Mouse (Mus musculus): ENCODE data around the gene Hivep3. TPM values are rescaled to one million over a fixed set of nuclear protein-coding genes. Genes with fewer than 3 reads are reported as not detected.
A peak's percentile ranks its signal among the peaks of the same experiment; 100 is the strongest.

The Hivep3 gene
- polyA plus RNA-seq, 1 experiment from 2014 or later, result 17.1 TPM

DNA sequence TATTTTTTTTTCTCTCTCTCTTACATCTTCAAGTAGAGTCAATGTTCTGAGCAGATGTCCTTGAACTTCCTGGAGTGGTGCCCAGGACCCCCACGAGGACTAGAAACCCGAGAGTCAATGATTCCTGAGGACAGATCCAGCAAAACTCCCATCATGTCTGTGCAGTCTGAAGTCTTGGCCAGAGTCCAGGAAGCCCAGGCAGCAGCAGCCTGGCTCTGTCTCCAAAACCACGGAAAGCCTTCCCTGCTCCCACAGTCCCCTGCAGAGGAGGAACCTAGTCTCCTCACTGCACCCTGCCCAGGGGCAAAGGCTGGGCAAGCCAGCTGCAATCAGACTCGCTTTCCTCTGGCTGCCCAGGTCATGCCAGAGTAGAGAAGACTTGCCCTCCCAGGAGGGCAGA, 234.5 kb downstream of the Hivep3 start:
- no peak for ATAC-seq (ENCODE audit: low FRiP score, low TSS enrichment)
- 43% methylated on average over 4 of the region's 4 CpGs for WGBS
- H3K27ac ChIP-seq (replicated peaks; ENCODE audit: low read depth, low read length), result no peak overlapping the region

DNA sequence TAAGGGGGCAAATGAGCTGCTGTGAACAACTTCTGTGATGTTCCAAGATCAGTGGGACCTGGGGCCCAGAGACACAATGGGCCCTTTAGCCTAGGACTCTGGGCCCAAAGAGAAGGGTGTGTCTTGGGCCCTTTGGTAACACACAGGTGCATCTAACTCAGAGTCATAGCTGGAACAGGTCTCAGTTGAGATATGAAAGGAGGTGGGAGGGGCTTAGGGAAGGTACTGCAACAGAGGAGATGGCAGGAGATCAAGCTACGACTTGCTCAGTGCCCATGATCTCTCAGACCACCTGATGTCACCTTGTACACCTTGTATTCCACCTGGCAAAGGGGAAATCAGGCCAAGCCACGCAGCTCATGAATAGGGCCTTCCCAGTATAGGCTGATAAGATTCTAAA, 235.3 kb downstream of the Hivep3 start:
- no peak for ATAC-seq (ENCODE audit: low FRiP score, low TSS enrichment)
- no peak overlapping the region for H3K4me2 ChIP-seq (ENCODE audit: low read length)
- no peak overlapping the region for H3K9ac ChIP-seq (replicated peaks; ENCODE audit: low read length)
- peaks cover 12% of the 10 kb centered on the region for H3K4me1 ChIP-seq (ENCODE audit: control insufficient read depth, insufficient read depth, low read length)
- 82% methylated on average over 2 of the region's 2 CpGs for WGBS
- no peaks in the 10 kb centered on the region for H3K36me3 ChIP-seq (ENCODE audit: control insufficient read depth, insufficient read depth, low read length)
- H3K9me3 ChIP-seq (ENCODE audit: control insufficient read depth, low read length), result no peaks in the 10 kb centered on the region
- H3K27me3 ChIP-seq (ENCODE audit: control insufficient read depth, insufficient read depth, low read length), result no peaks in the 10 kb centered on the region
- no peak overlapping the region for H3K4me3 ChIP-seq (replicated peaks; ENCODE audit: low read depth, low read length)
- no peak for DNase-seq
- no peak overlapping the region for H3K27ac ChIP-seq (replicated peaks; ENCODE audit: low read depth, low read length)

More for the DNA sequence above, 234.5 kb downstream of the Hivep3 start:
- Histone ChIP-seq H3K4me2 (ENCODE audit: low read length) (no peak overlapping the region), H3K27me3 (ENCODE audit: control insufficient read depth, insufficient read depth, low read length) (no peaks in the 10 kb centered on the region), H3K36me3 (ENCODE audit: control insufficient read depth, insufficient read depth, low read length) (no peaks in the 10 kb centered on the region), H3K4me3 (replicated peaks; ENCODE audit: low read depth, low read length) (no peak overlapping the region), H3K9ac (replicated peaks; ENCODE audit: low read length) (no peak overlapping the region), H3K4me1 (ENCODE audit: control insufficient read depth, insufficient read depth, low read length) (peaks cover 12% of the 10 kb centered on the region), H3K9me3 (ENCODE audit: control insufficient read depth, low read length) (no peaks in the 10 kb centered on the region)
- DNase-seq, result peak; percentile 73

DNA sequence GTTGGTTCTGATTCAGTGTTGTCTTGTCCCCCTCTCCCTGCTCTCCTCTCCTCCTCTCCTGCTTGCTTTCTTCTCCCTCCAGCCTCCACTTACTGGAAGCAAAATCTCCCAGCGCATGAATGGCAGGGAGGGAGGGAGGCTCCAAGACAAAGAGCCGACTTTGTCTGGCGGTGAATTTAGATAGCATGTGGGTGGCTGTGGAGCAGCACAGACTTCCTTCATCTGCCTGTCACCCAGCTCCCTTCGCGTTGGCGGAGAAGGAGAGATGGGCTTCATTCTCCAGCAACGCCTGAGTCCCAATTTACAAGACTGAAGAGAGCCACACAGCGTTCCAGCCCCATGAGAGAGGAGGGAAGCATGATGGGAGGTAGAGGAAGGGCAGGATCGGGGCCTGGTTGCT, 236.6 kb downstream of the Hivep3 start:
- H3K9ac ChIP-seq (replicated peaks; ENCODE audit: low read length), result 0 out of 2 replicates have a peak overlapping the region, but pooled peaks have one; percentile 0
- H3K27me3 ChIP-seq (ENCODE audit: control insufficient read depth, insufficient read depth, low read length), result no peaks in the 10 kb centered on the region
- ATAC-seq (ENCODE audit: low FRiP score, low TSS enrichment), result 0 out of 2 replicates have a peak, but pooled peaks have one; percentile 14
- H3K4me3 ChIP-seq (replicated peaks; ENCODE audit: low read depth, low read length), result no peak overlapping the region
- H3K9me3 ChIP-seq (ENCODE audit: control insufficient read depth, low read length), result no peaks in the 10 kb centered on the region
- DNase-seq, result peak; percentile 58
- WGBS, result 29% methylated on average over 9 of the region's 9 CpGs
- H3K27ac ChIP-seq (replicated peaks; ENCODE audit: low read depth, low read length), result peak overlapping the region; percentile 45
- peaks cover 12% of the 10 kb centered on the region for H3K4me1 ChIP-seq (ENCODE audit: control insufficient read depth, insufficient read depth, low read length)
- no peak overlapping the region for H3K4me2 ChIP-seq (ENCODE audit: low read length)
- no peaks in the 10 kb centered on the region for H3K36me3 ChIP-seq (ENCODE audit: control insufficient read depth, insufficient read depth, low read length)

DNA sequence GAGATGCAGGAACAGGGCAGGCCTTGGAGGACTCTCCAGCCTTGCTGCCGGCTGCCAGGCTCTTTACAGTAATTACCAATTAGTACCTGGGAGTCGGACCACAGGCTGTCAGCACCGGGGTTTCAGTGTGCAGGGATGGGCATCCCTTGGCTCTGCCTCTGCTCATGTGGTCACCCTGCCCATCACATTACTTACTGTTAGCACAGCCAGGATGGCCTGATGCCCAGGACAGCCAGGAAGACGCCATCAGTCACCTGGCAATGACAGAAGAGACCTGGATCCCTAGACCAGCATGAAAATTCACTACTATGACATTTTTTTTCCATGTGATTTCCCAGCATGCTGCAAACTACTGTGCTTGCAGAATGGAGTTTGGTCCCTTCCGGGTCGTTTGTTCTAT, 238.8 kb downstream of the Hivep3 start:
- Histone ChIP-seq H3K9ac (replicated peaks; ENCODE audit: low read length) (no peak overlapping the region), H3K27me3 (ENCODE audit: control insufficient read depth, insufficient read depth, low read length) (no peaks in the 10 kb centered on the region), H3K9me3 (ENCODE audit: control insufficient read depth, low read length) (no peaks in the 10 kb centered on the region), H3K4me2 (ENCODE audit: low read length) (no peak overlapping the region), H3K36me3 (ENCODE audit: control insufficient read depth, insufficient read depth, low read length) (no peaks in the 10 kb centered on the region), H3K4me3 (replicated peaks; ENCODE audit: low read depth, low read length) (no peak overlapping the region), H3K4me1 (ENCODE audit: control insufficient read depth, insufficient read depth, low read length) (peaks cover 18% of the 10 kb centered on the region), H3K27ac (replicated peaks; ENCODE audit: low read depth, low read length) (no peak overlapping the region)
- 76% methylated on average over 6 of the region's 6 CpGs for WGBS
- DNase-seq (no peak), ATAC-seq (ENCODE audit: low FRiP score, low TSS enrichment) (no peak)

DNA sequence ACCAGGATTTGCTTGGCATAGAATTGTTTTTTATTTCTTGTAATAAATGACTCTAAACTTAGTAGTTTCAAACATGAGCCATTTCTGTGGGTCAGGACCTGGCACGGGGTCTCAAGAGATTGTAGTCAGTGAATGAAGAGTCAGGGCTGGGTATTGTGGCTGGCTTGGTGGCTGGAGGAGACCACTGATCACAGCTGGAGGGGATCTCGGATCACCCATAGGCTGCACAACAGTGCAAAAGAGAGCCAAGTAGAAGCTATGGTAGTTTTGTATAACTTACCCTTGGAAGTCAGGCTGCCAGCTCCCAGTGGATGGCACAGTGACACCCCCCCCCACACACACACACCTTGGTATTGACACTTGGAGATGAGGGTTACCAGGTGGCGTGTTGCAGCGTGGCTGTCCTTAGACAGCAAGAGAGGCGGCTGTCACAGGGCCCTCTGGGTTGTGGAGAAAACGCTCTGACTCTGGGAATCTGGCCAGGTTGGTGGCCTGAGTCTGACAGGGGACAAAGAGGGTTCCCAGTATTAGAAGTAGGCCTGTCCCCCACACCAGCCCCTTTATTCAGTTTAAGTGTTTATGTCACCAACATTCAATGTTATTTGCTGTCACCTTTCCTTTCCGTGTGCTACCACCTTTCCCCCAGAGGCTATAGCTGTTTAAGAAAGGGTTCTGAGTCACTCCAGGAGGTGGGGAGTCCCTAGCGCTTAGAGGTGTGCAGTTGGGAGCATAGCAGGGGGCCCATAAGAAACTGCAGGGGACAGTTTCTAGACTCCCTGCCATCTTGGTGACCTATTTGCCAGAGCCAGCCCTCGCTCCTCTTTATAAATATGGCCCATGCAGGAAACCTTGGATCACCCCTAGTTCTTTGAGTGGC, 240.4 kb downstream of the Hivep3 start:
- Histone ChIP-seq H3K4me1 (ENCODE audit: control insufficient read depth, insufficient read depth, low read length) (peaks cover 18% of the 10 kb centered on the region), H3K27ac (replicated peaks; ENCODE audit: low read depth, low read length) (no peak overlapping the region), H3K4me2 (ENCODE audit: low read length) (no peak overlapping the region), H3K9me3 (ENCODE audit: control insufficient read depth, low read length) (no peaks in the 10 kb centered on the region), H3K27me3 (ENCODE audit: control insufficient read depth, insufficient read depth, low read length) (no peaks in the 10 kb centered on the region), H3K36me3 (ENCODE audit: control insufficient read depth, insufficient read depth, low read length) (no peaks in the 10 kb centered on the region), H3K9ac (replicated peaks; ENCODE audit: low read length) (no peak overlapping the region), H3K4me3 (replicated peaks; ENCODE audit: low read depth, low read length) (no peak overlapping the region)
- WGBS, result 83% methylated on average over 9 of the region's 9 CpGs
- no peak for DNase-seq
- ATAC-seq (ENCODE audit: low FRiP score, low TSS enrichment), result no peak

DNA sequence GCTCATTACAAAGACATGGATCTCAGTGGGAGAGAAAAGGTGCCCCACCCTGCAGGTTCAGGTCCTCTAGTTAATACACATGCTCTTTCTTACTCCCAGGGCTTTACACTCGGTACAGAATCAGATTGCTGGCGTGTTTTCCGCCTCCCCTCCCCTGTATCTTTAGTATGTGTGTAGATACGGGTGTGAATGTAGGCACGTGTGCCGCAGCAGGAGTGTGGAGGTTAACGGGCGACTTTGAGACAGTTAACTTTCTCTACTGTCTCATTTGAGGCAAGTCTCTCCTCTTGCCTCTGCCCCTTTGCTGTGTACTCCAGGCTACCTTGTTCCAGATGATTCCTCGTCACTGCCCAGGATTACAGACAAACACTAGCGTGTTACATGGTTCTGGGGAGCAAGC, 241.7 kb downstream of the Hivep3 start:
- no peaks in the 10 kb centered on the region for H3K9me3 ChIP-seq (ENCODE audit: control insufficient read depth, low read length)
- DNase-seq, result no peak
- no peaks in the 10 kb centered on the region for H3K27me3 ChIP-seq (ENCODE audit: control insufficient read depth, insufficient read depth, low read length)
- no peak overlapping the region for H3K4me2 ChIP-seq (ENCODE audit: low read length)
- 88% methylated on average over 10 of the region's 10 CpGs for WGBS
- no peak overlapping the region for H3K9ac ChIP-seq (replicated peaks; ENCODE audit: low read length)
- peaks cover 10% of the 10 kb centered on the region; the same call in 1 of the 2 replicates for H3K4me1 ChIP-seq (ENCODE audit: control insufficient read depth, insufficient read depth, low read length)
- no peak for ATAC-seq (ENCODE audit: low FRiP score, low TSS enrichment)
- H3K27ac ChIP-seq (replicated peaks; ENCODE audit: low read depth, low read length), result no peak overlapping the region
- no peaks in the 10 kb centered on the region for H3K36me3 ChIP-seq (ENCODE audit: control insufficient read depth, insufficient read depth, low read length)
- no peak overlapping the region for H3K4me3 ChIP-seq (replicated peaks; ENCODE audit: low read depth, low read length)

DNA sequence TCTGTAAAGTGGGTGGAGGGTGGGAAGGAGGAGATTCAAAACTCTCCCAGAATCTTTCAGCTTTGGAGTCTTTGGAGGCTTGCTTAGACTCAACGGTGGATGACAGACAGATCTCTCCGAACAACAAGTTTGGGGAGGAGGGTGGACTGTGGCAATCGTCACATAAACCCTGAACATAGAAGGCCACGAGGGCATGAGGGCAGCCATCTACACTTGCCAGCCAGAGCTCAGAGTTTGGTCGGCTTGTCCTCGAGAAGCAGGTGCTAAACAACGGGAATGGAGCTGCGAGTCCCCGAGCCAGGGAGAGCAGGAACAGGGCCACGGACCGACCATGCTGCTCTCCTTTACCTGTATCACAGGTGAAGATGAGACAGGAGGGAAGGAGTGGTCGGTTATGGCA, 242.2 kb downstream of the Hivep3 start:
- Histone ChIP-seq H3K9me3 (ENCODE audit: control insufficient read depth, low read length) (no peaks in the 10 kb centered on the region), H3K9ac (replicated peaks; ENCODE audit: low read length) (no peak overlapping the region), H3K27ac (replicated peaks; ENCODE audit: low read depth, low read length) (no peak overlapping the region), H3K4me2 (ENCODE audit: low read length) (no peak overlapping the region), H3K36me3 (ENCODE audit: control insufficient read depth, insufficient read depth, low read length) (no peaks in the 10 kb centered on the region), H3K4me1 (ENCODE audit: control insufficient read depth, insufficient read depth, low read length) (0 out of 2 replicates have a peak, but pooled peaks cover 6% of the 10 kb centered on the region), H3K4me3 (replicated peaks; ENCODE audit: low read depth, low read length) (no peak overlapping the region), H3K27me3 (ENCODE audit: control insufficient read depth, insufficient read depth, low read length) (no peaks in the 10 kb centered on the region)
- no peak for ATAC-seq (ENCODE audit: low FRiP score, low TSS enrichment)
- no peak for DNase-seq
- WGBS, result 73% methylated on average over 12 of the region's 12 CpGs

DNA sequence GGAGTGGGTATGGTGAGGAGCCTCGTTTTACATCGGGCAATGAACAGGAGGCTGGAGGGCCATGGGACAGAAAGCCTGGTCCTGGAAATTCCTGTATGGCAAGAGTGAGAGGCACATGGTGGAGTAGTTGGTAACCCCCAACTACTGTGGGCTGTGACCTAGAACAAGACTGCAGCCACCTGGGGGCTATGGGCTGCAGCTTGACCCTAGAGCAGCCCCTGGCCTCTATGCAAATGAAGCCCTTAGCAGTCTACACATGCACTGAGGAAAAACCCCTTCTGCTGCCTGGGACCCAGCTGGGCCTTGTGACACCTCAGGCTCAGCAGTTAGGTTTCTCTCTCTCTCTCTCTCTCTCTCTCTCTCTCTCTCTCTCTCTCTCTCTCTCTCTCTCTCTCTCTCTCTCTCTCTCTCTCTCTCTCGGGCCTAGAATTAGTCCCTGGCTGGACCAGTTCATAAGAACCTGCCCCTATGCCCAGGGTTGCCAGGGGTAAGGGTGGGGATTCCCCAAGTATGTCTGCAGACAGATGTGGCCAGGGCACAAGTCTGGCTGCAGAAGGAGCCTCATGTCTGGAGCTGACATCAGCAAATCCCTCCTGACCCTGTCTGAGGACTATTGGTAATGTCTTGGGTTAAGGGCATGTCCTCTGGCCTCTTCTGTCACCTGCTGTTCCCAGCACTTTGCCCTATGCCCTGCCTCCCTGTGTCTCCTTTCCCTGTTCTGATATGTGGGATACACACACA, 243.0 kb downstream of the Hivep3 start:
- H3K9me3 ChIP-seq (ENCODE audit: control insufficient read depth, low read length), result no peaks in the 10 kb centered on the region
- no peak overlapping the region for H3K9ac ChIP-seq (replicated peaks; ENCODE audit: low read length)
- H3K4me2 ChIP-seq (ENCODE audit: low read length), result no peak overlapping the region
- no peaks in the 10 kb centered on the region for H3K27me3 ChIP-seq (ENCODE audit: control insufficient read depth, insufficient read depth, low read length)
- ATAC-seq (ENCODE audit: low FRiP score, low TSS enrichment) (no peak), DNase-seq (no peak)
- no peak overlapping the region for H3K4me3 ChIP-seq (replicated peaks; ENCODE audit: low read depth, low read length)
- no peak overlapping the region for H3K27ac ChIP-seq (replicated peaks; ENCODE audit: low read depth, low read length)
- H3K36me3 ChIP-seq (ENCODE audit: control insufficient read depth, insufficient read depth, low read length), result no peaks in the 10 kb centered on the region
- H3K4me1 ChIP-seq (ENCODE audit: control insufficient read depth, insufficient read depth, low read length), result 0 out of 2 replicates have a peak, but pooled peaks cover 6% of the 10 kb centered on the region
- WGBS, result 28% methylated on average over 3 of the region's 3 CpGs

Measured in midbrain, embryonic 14.5 days (tissue).